ENCODE assay signal across 21 mouse cellular contexts in the genomic region with DNA sequence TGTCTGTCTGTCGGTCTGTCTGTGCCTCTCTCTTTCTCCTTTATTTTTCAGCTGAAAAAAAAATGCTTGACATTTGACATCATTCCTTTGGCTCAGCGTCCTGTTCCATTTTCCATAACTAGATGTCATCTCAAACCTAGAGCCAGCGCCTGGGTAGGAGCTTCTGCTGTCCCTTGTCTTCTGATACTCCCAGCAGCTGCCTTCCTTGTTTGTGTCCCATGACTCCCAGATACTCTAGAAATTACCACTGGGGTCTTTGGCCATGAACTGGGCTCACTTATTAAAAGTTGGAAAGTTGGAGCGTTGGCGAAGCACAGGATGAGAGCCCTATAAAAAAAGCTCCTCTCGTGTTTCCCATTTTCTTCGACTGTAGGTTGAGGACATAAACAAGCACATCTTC.
DNase-seq lines count a peak whose midpoint lies in the region; ATAC-seq and TF ChIP-seq lines count a peak whose summit lies in the region.
"Had no signal": no experiment of that assay in that cellular context is flagged by ENCODE, and none has a peak within 500 bp of the region (broad histone marks: within the 10 kb centered on the region; RNA-seq: fewer than 3 reads in every experiment).

No protein-coding gene starts in this region.

- no peak for TF ChIP-seq POLR2A in heart, adult 2 months (IDR thresholded peaks at IDR 0.05; ENCODE audit: insufficient read depth, low read depth, low read length)

- no peak for TF ChIP-seq EP300 in heart, adult 2 months (IDR thresholded peaks at IDR 0.05; ENCODE audit: insufficient read depth, low read depth, low read length)

- no peak overlapping the region for H3K9ac ChIP-seq in heart, adult 2 months (ENCODE audit: low read depth, low read length)
- no peak overlapping the region for H3K9ac ChIP-seq in heart, embryonic 12.5 days
- no peak overlapping the region for H3K9ac ChIP-seq in midbrain, embryonic 11.5 days (ENCODE audit: low read length)
- H3K9ac ChIP-seq in midbrain, embryonic 13.5 days (replicated peaks), result no peak overlapping the region
- H3K9ac ChIP-seq: embryonic facial prominence, embryonic 12.5 days; embryonic facial prominence, embryonic 15.5 days; forebrain, embryonic 15.5 days; heart, embryonic 13.5 days; hindbrain, embryonic 14.5 days had no signal

- H3K4me1 ChIP-seq in heart, adult 2 months (ENCODE audit: control insufficient read depth, insufficient read depth, low read length), result peaks cover 6% of the 10 kb centered on the region
- H3K4me1 ChIP-seq in heart, embryonic 12.5 days (replicated peaks), result no peaks in the 10 kb centered on the region
- no peaks in the 10 kb centered on the region for H3K4me1 ChIP-seq in midbrain, embryonic 11.5 days (ENCODE audit: control insufficient read depth, insufficient read depth, low read length)
- peaks cover 4% of the 10 kb centered on the region for H3K4me1 ChIP-seq in midbrain, embryonic 13.5 days (replicated peaks)
- H3K4me1 ChIP-seq: embryonic facial prominence, embryonic 12.5 days; forebrain, embryonic 15.5 days; heart, embryonic 13.5 days had no signal

- peak; percentile 43 for DNase-seq in gastrocnemius, adult 2 months
- DNase-seq in gastrocnemius, postnatal 14 days, result no peak
- no peak for DNase-seq in heart, adult 2 months
- DNase-seq in midbrain, embryonic 11.5 days (ENCODE audit: low spot score, missing footprints), result peak; percentile 75
- DNase-seq in cerebellum, postnatal 36 days, result no peak
- DNase-seq: adrenal gland, adult 8-10 months; B cell, adult 2 months; cerebellum, adult 18-20 months; cerebellum, adult 9-10 months; cerebellum, postnatal 14 days; heart, postnatal 4 days had no signal

- H3K79me2 ChIP-seq in heart, adult 2 months (replicated peaks; ENCODE audit: control insufficient read depth, insufficient read depth, low read length), result no peaks in the 10 kb centered on the region

- WGBS in heart, adult 2 months, result 83% methylated on average over 7 of the region's 7 CpGs
- 83% methylated on average over 7 of the region's 7 CpGs for WGBS in heart, embryonic 12.5 days
- WGBS in midbrain, embryonic 11.5 days, result 95% methylated on average over 7 of the region's 7 CpGs
- WGBS in midbrain, embryonic 13.5 days, result 96% methylated on average over 7 of the region's 7 CpGs

- H3K9me3 ChIP-seq in heart, embryonic 12.5 days (replicated peaks), result no peaks in the 10 kb centered on the region
- H3K9me3 ChIP-seq in midbrain, embryonic 11.5 days (ENCODE audit: control insufficient read depth, low read length), result no peaks in the 10 kb centered on the region
- H3K9me3 ChIP-seq in midbrain, embryonic 13.5 days, result no peaks in the 10 kb centered on the region
- H3K9me3 ChIP-seq: embryonic facial prominence, embryonic 12.5 days; embryonic facial prominence, embryonic 15.5 days; forebrain, embryonic 15.5 days; heart, embryonic 13.5 days had no signal

- ATAC-seq in heart, embryonic 12.5 days (ENCODE audit: insufficient number of reproducible peaks, low FRiP score), result no peak
- ATAC-seq in midbrain, embryonic 11.5 days (ENCODE audit: low FRiP score), result no peak
- no peak for ATAC-seq in midbrain, embryonic 13.5 days
- ATAC-seq: forebrain, embryonic 15.5 days; hindbrain, postnatal 0 days; inflammation-experienced regulatory T-cells, adult 6 months; intestine, embryonic 16.5 days had no signal

- no peak for TF ChIP-seq CTCF in gastrocnemius, adult 2 months (IDR thresholded peaks at IDR 0.05)
- no peak for TF ChIP-seq CTCF in heart, adult 2 months (IDR thresholded peaks at IDR 0.05)

- no peak overlapping the region for H3K4me3 ChIP-seq in gastrocnemius, adult 2 months
- no peak overlapping the region for H3K4me3 ChIP-seq in heart, adult 2 months
- H3K4me3 ChIP-seq in heart, embryonic 12.5 days, result no peak overlapping the region
- H3K4me3 ChIP-seq in midbrain, embryonic 11.5 days (ENCODE audit: low read depth, low read length), result no peak overlapping the region
- H3K4me3 ChIP-seq in midbrain, embryonic 13.5 days (replicated peaks), result no peak overlapping the region
- H3K4me3 ChIP-seq: embryonic facial prominence, embryonic 12.5 days; embryonic facial prominence, embryonic 15.5 days; forebrain, embryonic 15.5 days; heart, embryonic 13.5 days had no signal

- no peaks in the 10 kb centered on the region for H3K27me3 ChIP-seq in heart, adult 2 months (ENCODE audit: control insufficient read depth, insufficient read depth, low read length)
- H3K27me3 ChIP-seq in heart, embryonic 12.5 days (replicated peaks), result no peaks in the 10 kb centered on the region
- H3K27me3 ChIP-seq in midbrain, embryonic 11.5 days (ENCODE audit: control insufficient read depth, insufficient read depth, low read length), result no peaks in the 10 kb centered on the region
- H3K27me3 ChIP-seq in midbrain, embryonic 13.5 days, result peaks cover 18% of the 10 kb centered on the region; the same call in 1 of the 2 replicates
- H3K27me3 ChIP-seq: embryonic facial prominence, embryonic 12.5 days; forebrain, embryonic 15.5 days had no signal

- intact Hi-C loops in gastrocnemius, adult 2 months (cut with DNase I), result loop anchor here (5.0 kb wide), 1 partner anchor 261 kb away; a partner anchor contains a TSS
- intact Hi-C loops in gastrocnemius, postnatal 14 days (cut with DNase I; ENCODE audit: low total_unique reads), result no loop called here
- intact Hi-C loops in heart, adult 2 months (cut with DNase I), result loop anchor here (5.0 kb wide), 1 partner anchor 261 kb away; a partner anchor contains a TSS

- H3K27ac ChIP-seq in gastrocnemius, adult 2 months, result peak overlapping the region; percentile 75
- 0 out of 2 replicates have a peak overlapping the region, but pooled peaks have one; percentile 0 for H3K27ac ChIP-seq in heart, adult 2 months
- H3K27ac ChIP-seq in heart, embryonic 12.5 days (ENCODE audit: poor library complexity, severe bottlenecking), result no peak overlapping the region
- no peak overlapping the region for H3K27ac ChIP-seq in midbrain, embryonic 11.5 days (ENCODE audit: low read depth, low read length)
- H3K27ac ChIP-seq in midbrain, embryonic 13.5 days, result no peak overlapping the region
- H3K27ac ChIP-seq: embryonic facial prominence, embryonic 12.5 days; embryonic facial prominence, embryonic 15.5 days; forebrain, embryonic 15.5 days; heart, embryonic 13.5 days; hindbrain, embryonic 14.5 days; hindbrain, postnatal 0 days had no signal

- no peaks in the 10 kb centered on the region for H3K36me3 ChIP-seq in heart, adult 2 months (ENCODE audit: control insufficient read depth, insufficient read depth, low read length)
- H3K36me3 ChIP-seq in heart, embryonic 12.5 days, result no peaks in the 10 kb centered on the region
- H3K36me3 ChIP-seq in midbrain, embryonic 11.5 days (ENCODE audit: control insufficient read depth, insufficient read depth, low read length), result no peaks in the 10 kb centered on the region
- no peaks in the 10 kb centered on the region for H3K36me3 ChIP-seq in midbrain, embryonic 13.5 days
- H3K36me3 ChIP-seq: embryonic facial prominence, embryonic 12.5 days; embryonic facial prominence, embryonic 15.5 days; forebrain, embryonic 15.5 days; heart, embryonic 13.5 days had no signal

- no peak overlapping the region for H3K4me2 ChIP-seq in heart, embryonic 12.5 days
- H3K4me2 ChIP-seq in midbrain, embryonic 11.5 days, result no peak overlapping the region
- no peak overlapping the region for H3K4me2 ChIP-seq in midbrain, embryonic 13.5 days (replicated peaks)
- H3K4me2 ChIP-seq: embryonic facial prominence, embryonic 12.5 days; embryonic facial prominence, embryonic 15.5 days; forebrain, embryonic 15.5 days; heart, embryonic 13.5 days; hindbrain, embryonic 14.5 days had no signal

Comparison
In these comparisons a context has a peak if more than half of its experiments do, and no peak if none do; other contexts are left out.
1. DNase-seq: peak in gastrocnemius, adult 2 months (single experiment) and midbrain, embryonic 11.5 days (single experiment); none in gastrocnemius, postnatal 14 days (single experiment), heart, adult 2 months (0 of 2) and cerebellum, postnatal 36 days (0 of 2).
2. H3K27ac ChIP-seq: peak in gastrocnemius, adult 2 months (single experiment) and heart, adult 2 months (single experiment); none in heart, embryonic 12.5 days (single experiment), midbrain, embryonic 11.5 days (single experiment) and midbrain, embryonic 13.5 days (single experiment).